In genomic region chr11:115876438-115876837, GRCm38 (mm10) we compare ENCODE assay signal across 25 mouse cellular contexts. TPM values are rescaled to one million over a fixed set of nuclear protein-coding genes. Genes with fewer than 3 reads are reported as not detected.
DNase-seq lines count a peak whose midpoint lies in the region; ATAC-seq and TF ChIP-seq lines count a peak whose summit lies in the region.
"Had no signal": no experiment of that assay in that cellular context is flagged by ENCODE, and none has a peak within 500 bp of the region (broad histone marks: within the 10 kb centered on the region; RNA-seq: fewer than 3 reads in every experiment).

No protein-coding gene starts in this region.

- no peak for TF ChIP-seq EP300 in lung, postnatal 0 days (IDR thresholded peaks at IDR 0.05)

- H3K9ac ChIP-seq in lung, postnatal 0 days (replicated peaks; ENCODE audit: low read depth), result no peak overlapping the region
- H3K9ac ChIP-seq: hindbrain, embryonic 12.5 days; limb, embryonic 15.5 days; lung, embryonic 15.5 days had no signal

- H3K27me3 ChIP-seq in lung, postnatal 0 days (replicated peaks; ENCODE audit: insufficient read depth, low read length), result no peaks in the 10 kb centered on the region
- H3K27me3 ChIP-seq in small intestine, adult 2 months (ENCODE audit: control insufficient read depth, insufficient read depth, low read length), result no peaks in the 10 kb centered on the region
- H3K27me3 ChIP-seq: hindbrain, embryonic 12.5 days; limb, embryonic 15.5 days; lung, embryonic 15.5 days had no signal

- no peak for ATAC-seq in lung, postnatal 0 days
- ATAC-seq in monocyte, adult 5-6 weeks (replicated peaks; ENCODE audit: insufficient number of reproducible peaks, low FRiP score, low TSS enrichment, poor library complexity, severe bottlenecking), result no peak
- ATAC-seq: forebrain, embryonic 14.5 days; midbrain, embryonic 16.5 days had no signal

- H3K4me3 ChIP-seq in gastrocnemius, adult 2 months, result no peak overlapping the region
- no peak overlapping the region for H3K4me3 ChIP-seq in lung, postnatal 0 days (ENCODE audit: low read depth, low read length)
- no peak overlapping the region for H3K4me3 ChIP-seq in small intestine, adult 2 months (ENCODE audit: low read depth, low read length)
- H3K4me3 ChIP-seq: embryonic facial prominence, embryonic 10.5 days; hindbrain, embryonic 12.5 days; limb, embryonic 15.5 days; lung, embryonic 15.5 days had no signal

- no peaks in the 10 kb centered on the region for H3K36me3 ChIP-seq in lung, postnatal 0 days (ENCODE audit: insufficient read depth, low read length)
- peaks cover 26% of the 10 kb centered on the region for H3K36me3 ChIP-seq in small intestine, adult 2 months (ENCODE audit: control insufficient read depth, insufficient read depth, low read length)
- H3K36me3 ChIP-seq: embryonic facial prominence, embryonic 10.5 days; hindbrain, embryonic 12.5 days; limb, embryonic 15.5 days; lung, embryonic 15.5 days had no signal

- no peak for DNase-seq in gastrocnemius, adult 2 months
- DNase-seq in gastrocnemius, postnatal 4 days (ENCODE audit: low spot score in 2 of 2), result no peak
- no peak for DNase-seq in lung, postnatal 0 days (ENCODE audit: low spot score)
- DNase-seq in lung, postnatal 36 days, result no peak
- peak; percentile 62 for DNase-seq in R1 (ENCODE audit: low read depth, low spot score)
- DNase-seq in adrenal gland, postnatal 36 days, result no peak
- DNase-seq: cerebellum, adult 11-12 months; cerebellum, postnatal 36 days; gastrocnemius, postnatal 10 days; kidney, adult 18-20 months; kidney, postnatal 36 days; thymus, adult 18-20 months had no signal

- H3K9me3 ChIP-seq in lung, postnatal 0 days (ENCODE audit: low read length), result no peaks in the 10 kb centered on the region
- H3K9me3 ChIP-seq: embryonic facial prominence, embryonic 10.5 days; hindbrain, embryonic 12.5 days; limb, embryonic 15.5 days; lung, embryonic 15.5 days had no signal

- no peak overlapping the region for H3K27ac ChIP-seq in gastrocnemius, adult 2 months
- no peak overlapping the region for H3K27ac ChIP-seq in lung, postnatal 0 days (ENCODE audit: low read length)
- H3K27ac ChIP-seq in small intestine, adult 2 months (ENCODE audit: insufficient read depth, low read depth, low read length), result peak overlapping the region; percentile 100
- H3K27ac ChIP-seq: embryonic facial prominence, embryonic 10.5 days; hindbrain, embryonic 12.5 days; limb, embryonic 15.5 days; lung, embryonic 15.5 days had no signal

- TF ChIP-seq CTCF in gastrocnemius, adult 2 months (IDR thresholded peaks at IDR 0.05), result 0 out of 2 replicates have a peak, but pooled peaks have one; percentile 10
- peak; percentile 26 for TF ChIP-seq CTCF in lung, postnatal 0 days (IDR thresholded peaks at IDR 0.05)
- TF ChIP-seq CTCF in small intestine, adult 2 months (IDR thresholded peaks at IDR 0.05; ENCODE audit: extremely low read depth, insufficient read length, insufficient replicate concordance, low read depth, low read length), result peak; percentile 42; the same call in 1 of the 2 replicates

- WGBS in lung, postnatal 0 days, result 80% methylated on average over 5 of the region's 5 CpGs
- WGBS in small intestine, adult 2 months, result 72% methylated on average over 5 of the region's 5 CpGs

- no peaks in the 10 kb centered on the region for H3K4me1 ChIP-seq in lung, postnatal 0 days (ENCODE audit: insufficient read depth, low read depth, low read length)
- peaks cover 30% of the 10 kb centered on the region for H3K4me1 ChIP-seq in small intestine, adult 2 months (ENCODE audit: control insufficient read depth, insufficient read depth, insufficient read length, low read length)
- H3K4me1 ChIP-seq: limb, embryonic 15.5 days; lung, embryonic 15.5 days had no signal

- H3K4me2 ChIP-seq in lung, postnatal 0 days (replicated peaks; ENCODE audit: low read depth, low read length), result no peak overlapping the region
- H3K4me2 ChIP-seq: hindbrain, embryonic 12.5 days; limb, embryonic 15.5 days; lung, embryonic 15.5 days had no signal

- TF ChIP-seq POLR2A in small intestine, adult 2 months (IDR thresholded peaks at IDR 0.05; ENCODE audit: low read depth, low read length), result no peak

- intact Hi-C loops in gastrocnemius, adult 2 months (cut with DNase I), result no loop called here

RNA-seq across cellular contexts. Expression of gene Myo15b, which starts 18.2 kb away (rescaled TPM):
- total RNA-seq in gastrocnemius, adult 2 months (2021), result not detected
- total RNA-seq in gastrocnemius, postnatal 4 days (2021), result under 1 TPM; 0.37 to 0.60 TPM
- 0.57 and 0.68 TPM in 2 replicates for polyA plus RNA-seq in lung, postnatal 0 days (2015; fragmentation: Nextera tagmentation; extraction: Ambion mirVana)
- 539 and 1,655 TPM in 2 replicates for polyA plus RNA-seq in small intestine, adult 2 months (2012; rRNA removed)
- total RNA-seq in monocyte, adult 5-6 weeks (2017), result not detected in 3 replicates
- total RNA-seq in adrenal gland, postnatal 36 days (2021), result under 1 TPM; 0.20 TPM
- total RNA-seq: adrenal gland, adult 18-20 months; gastrocnemius, postnatal 10 days had no signal
- polyA plus RNA-seq: forebrain, embryonic 14.5 days; midbrain, embryonic 16.5 days had no signal

RNA-seq across cellular contexts. Expression of gene Smim5, which starts 23.3 kb away (rescaled TPM):
- under 1 TPM; 0.23 to 0.89 TPM for total RNA-seq in gastrocnemius, adult 2 months (2021)
- 10 to 100 TPM; 14.1 to 17.1 TPM for total RNA-seq in gastrocnemius, postnatal 4 days (2021)
- 25.8 and 27.6 TPM in 2 replicates for polyA plus RNA-seq in lung, postnatal 0 days (2015; fragmentation: Nextera tagmentation; extraction: Ambion mirVana)
- polyA plus RNA-seq in small intestine, adult 2 months (2012; rRNA removed), result 0.72 and 2.2 TPM in 2 replicates
- 0.87 to 5.0 TPM (median 0.96 TPM) in 3 replicates for total RNA-seq in monocyte, adult 5-6 weeks (2017)
- under 1 TPM in 1 of 2 experiments, not detected in 1; 0.26 TPM for total RNA-seq in adrenal gland, postnatal 36 days (2021)

RNA-seq across cellular contexts. Expression of gene Smim6, which starts 35.4 kb away (rescaled TPM):
- total RNA-seq in gastrocnemius, adult 2 months (2021), result not detected
- total RNA-seq in gastrocnemius, postnatal 4 days (2021), result under 1 TPM in 1 of 2 experiments, not detected in 1; 0.39 TPM
- polyA plus RNA-seq in lung, postnatal 0 days (2015; fragmentation: Nextera tagmentation; extraction: Ambion mirVana), result 58.1 and 61.5 TPM in 2 replicates
- 8.8 and 9.7 TPM in 2 replicates for polyA plus RNA-seq in small intestine, adult 2 months (2012; rRNA removed)
- total RNA-seq in monocyte, adult 5-6 weeks (2017), result 0.49 TPM in 1 of 3 replicates, not detected in the others
- not detected for total RNA-seq in adrenal gland, postnatal 36 days (2021)
- total RNA-seq: adrenal gland, adult 18-20 months; gastrocnemius, postnatal 10 days; heart, adult 8-10 months; layer of hippocampus, postnatal 14 days; left cerebral cortex, postnatal 25 days had no signal
- polyA plus RNA-seq: neural tube, embryonic 11.5 days had no signal

RNA-seq across cellular contexts. Expression of gene Llgl2, which starts 52.6 kb away (rescaled TPM):
- 1 to 10 TPM; 8.3 to 9.8 TPM for total RNA-seq in gastrocnemius, adult 2 months (2021)
- total RNA-seq in gastrocnemius, postnatal 4 days (2021), result 10 to 100 TPM; 19.0 to 21.6 TPM
- 66.0 and 70.1 TPM in 2 replicates for polyA plus RNA-seq in lung, postnatal 0 days (2015; fragmentation: Nextera tagmentation; extraction: Ambion mirVana)
- polyA plus RNA-seq in small intestine, adult 2 months (2012; rRNA removed), result 140 and 268 TPM in 2 replicates
- 10.4 to 25.9 TPM (median 10.7 TPM) in 3 replicates for total RNA-seq in monocyte, adult 5-6 weeks (2017)
- total RNA-seq in adrenal gland, postnatal 36 days (2021), result 10 to 100 TPM in 1 of 2 experiments, 1 to 10 TPM in 1; 4.9 to 10.9 TPM

RNA-seq across cellular contexts. Expression of gene Sap30bp, which starts 56.6 kb away (rescaled TPM):
- 10 to 100 TPM; 12.1 to 13.4 TPM for total RNA-seq in gastrocnemius, adult 2 months (2021)
- total RNA-seq in gastrocnemius, postnatal 4 days (2021), result 10 to 100 TPM; 25.1 to 25.7 TPM
- polyA plus RNA-seq in lung, postnatal 0 days (2015; fragmentation: Nextera tagmentation; extraction: Ambion mirVana), result 21.2 and 22.8 TPM in 2 replicates
- 15.2 and 27.1 TPM in 2 replicates for polyA plus RNA-seq in small intestine, adult 2 months (2012; rRNA removed)
- 109 to 210 TPM (median 121 TPM) in 3 replicates for total RNA-seq in monocyte, adult 5-6 weeks (2017)
- 10 to 100 TPM; 40.8 to 42.5 TPM for total RNA-seq in adrenal gland, postnatal 36 days (2021)
